Mouse (Mus musculus) kidney, adult 2 months (tissue): ENCODE measurements around the gene Uggt2. TPM values are rescaled to one million over a fixed set of nuclear protein-coding genes. Genes with fewer than 3 reads are reported as not detected.
A peak's percentile ranks its signal among the peaks of the same experiment; 100 is the strongest.

ENCODE experiments used
- DNase-seq: peaks from one replicate; pipeline ENCODE4 v3.0.0; 2021
- H3K27ac ChIP-seq: fragments of 200-500 bp; 2 replicates; pipeline ENCODE4 v1.5.1; 2012; ENCODE audit warnings: low read depth, low read length, control low read depth, inconsistent platforms; ENCODE audit not compliant: insufficient read depth
- H3K27me3 ChIP-seq: fragments of 200-500 bp; replicated peaks from 2 replicates; pipeline ENCODE4 v1.6.1; 2012; ENCODE audit warnings: mild to moderate bottlenecking, moderate library complexity, low read length, inconsistent platforms; ENCODE audit not compliant: control insufficient read depth, insufficient read depth
- H3K36me3 ChIP-seq: fragments of 200-500 bp; 2 replicates; pipeline ENCODE4 v1.6.1; 2012; ENCODE audit warnings: mild to moderate bottlenecking, moderate library complexity, low read length, inconsistent platforms; ENCODE audit not compliant: control insufficient read depth, insufficient read depth
- H3K4me1 ChIP-seq: fragments of 200-500 bp; 2 replicates; pipeline ENCODE4 v1.6.1; 2011; ENCODE audit warnings: low read length; ENCODE audit not compliant: control insufficient read depth, insufficient read depth
- H3K4me3 ChIP-seq: fragments of 200-500 bp; 2 replicates; pipeline ENCODE4 v1.5.1; 2011; ENCODE audit warnings: mild to moderate bottlenecking, low read depth, low read length, control low read depth; ENCODE audit not compliant: insufficient read depth
- CTCF ChIP-seq: fragments of 200-500 bp; conservative IDR thresholded peaks from 2 replicates; pipeline ENCODE4 v1.5.1; 2011; ENCODE audit warnings: low read depth, mild to moderate bottlenecking, control low read depth, low read length, moderate library complexity, mixed read lengths; ENCODE audit not compliant: insufficient read depth, insufficient read length
- POLR2A ChIP-seq: fragments of 200-500 bp; IDR thresholded peaks from one replicate; pipeline ENCODE4 v1.6.1; 2011; ENCODE audit warnings: low read depth, low read length, control low read depth
- WGBS: fragments of 180-500 bp; shearing (Covaris S2); methylation state at CpG from one replicate; pipeline ENCODE4 v1.1.7; 2018; 5-methylcytosine and 5-hydroxymethylcytosine counted together
- polyA plus RNA-seq: library from polyadenylated mRNA; depleted of rRNA; stranded (reverse); fragments of >200 nt; gene quantifications from 2 replicates; pipeline ENCODE4 v1.2.3, GENCODE M21; 2012; rRNA removed

Gene Uggt2
- 3.4 and 3.5 TPM in 2 replicates for polyA plus RNA-seq

- Histone ChIP-seq H3K36me3 (no peaks in the 10 kb centered on the region), H3K27me3 (no peaks in the 10 kb centered on the region), H3K4me1 (0 out of 2 replicates have a peak, but pooled peaks cover 3% of the 10 kb centered on the region), H3K4me3 (peak within 1 kb of the TSS; percentile 66), H3K27ac (no peak within 1 kb of the TSS)
- DNase-seq = peak; percentile 75
- under 1% methylated on average over 72 of the region's 72 CpGs for WGBS
- TF ChIP-seq CTCF (peak; percentile 62), POLR2A (no peak)
Measured at GRCm38 (mm10) chr14:119098851-119099569, at the start of gene Uggt2. TSS of gene Uggt2 (minus strand) at chr14:119099430.

- no peaks in the 10 kb centered on the region for H3K36me3 ChIP-seq
- H3K27me3 ChIP-seq = peaks cover 8% of the 10 kb centered on the region
- 59% methylated on average over 9 of the region's 9 CpGs for WGBS
- H3K4me1 ChIP-seq = no peaks in the 10 kb centered on the region
- DNase-seq = no peak
- H3K27ac ChIP-seq = no peak overlapping the region
- TF ChIP-seq POLR2A = no peak
- no peak for TF ChIP-seq CTCF
- H3K4me3 ChIP-seq = no peak overlapping the region
Measured at GRCm38 (mm10) chr14:119139381-119139950, 40.2 kb upstream of the Uggt2 start.

GRCm38 (mm10) chr14:119138786-119139100 lies 39.5 kb upstream of the Uggt2 start:
- WGBS = 3% methylated on average over 20 of the region's 20 CpGs
- TF ChIP-seq POLR2A = no peak
- TF ChIP-seq CTCF = no peak
- Histone ChIP-seq H3K36me3 (no peaks in the 10 kb centered on the region), H3K27ac (no peak overlapping the region), H3K4me3 (peak overlapping the region; percentile 34), H3K4me1 (no peaks in the 10 kb centered on the region), H3K27me3 (peaks cover 8% of the 10 kb centered on the region)
- peak; percentile 5 for DNase-seq

- WGBS = 2% methylated on average over 100 of the region's 100 CpGs
- DNase-seq = no peak
- TF ChIP-seq POLR2A = no peak
- no peak for TF ChIP-seq CTCF
- H3K36me3 ChIP-seq = no peaks in the 10 kb centered on the region
- H3K4me3 ChIP-seq = peak within 1 kb of the TSS; percentile 34
- peaks cover 8% of the 10 kb centered on the region for H3K27me3 ChIP-seq
- H3K4me1 ChIP-seq = no peaks in the 10 kb centered on the region
- no peak within 1 kb of the TSS for H3K27ac ChIP-seq
Measured at GRCm38 (mm10) chr14:119137906-119138785, 38.9 kb upstream of the Uggt2 start, which contains the start of gene Hs6st3. TSS of gene Hs6st3 (plus strand) at chr14:119138341.

- WGBS = under 1% methylated on average over 38 of the region's 38 CpGs
- Histone ChIP-seq H3K36me3 (no peaks in the 10 kb centered on the region), H3K27me3 (peaks cover 8% of the 10 kb centered on the region), H3K27ac (no peak overlapping the region), H3K4me1 (no peaks in the 10 kb centered on the region), H3K4me3 (peak overlapping the region; percentile 34)
- TF ChIP-seq CTCF (no peak), POLR2A (no peak)
- peak; percentile 30 for DNase-seq
Measured at GRCm38 (mm10) chr14:119137512-119137905, 38.3 kb upstream of the Uggt2 start.

GRCm38 (mm10) chr14:119127330-119127729 lies 28.1 kb upstream of the Uggt2 start:
- DNase-seq = no peak
- Histone ChIP-seq H3K4me1 (0 out of 2 replicates have a peak, but pooled peaks cover 2% of the 10 kb centered on the region), H3K27ac (no peak overlapping the region), H3K27me3 (no peaks in the 10 kb centered on the region), H3K36me3 (no peaks in the 10 kb centered on the region), H3K4me3 (no peak overlapping the region)
- WGBS = 93% methylated on average over 2 of the region's 2 CpGs
- TF ChIP-seq CTCF (no peak), POLR2A (no peak)
